Mouse (Mus musculus) heart, embryonic 16.5 days (tissue): ENCODE data around the gene Slc2a13. TPM values are rescaled to one million over a fixed set of nuclear protein-coding genes. Genes with fewer than 3 reads are reported as not detected.

Experiments used
- ATAC-seq: fragments of 200-750 bp; cut with Nextera tagmentation; replicated peaks from 2 replicates; pipeline ENCODE4 v1.8.0; 2017; ENCODE audit warnings: moderate number of reproducible peaks; ENCODE audit not compliant: insufficient read depth, low FRiP score; ENCODE audit errors: extremely low read depth
- H3K27ac ChIP-seq: fragments of 300-500 bp; sonication (generic); 2 replicates; pipeline ENCODE4 v1.5.1; 2014; ENCODE audit warnings: mild to moderate bottlenecking, low read length, control low read depth, moderate library complexity
- H3K27me3 ChIP-seq: fragments of 300-500 bp; sonication (generic); 2 replicates; pipeline ENCODE4 v1.6.1; 2014; ENCODE audit warnings: low read length, mixed read lengths; ENCODE audit not compliant: control insufficient read depth, insufficient read depth
- H3K36me3 ChIP-seq: fragments of 300-500 bp; sonication (generic); 2 replicates; pipeline ENCODE4 v1.6.1; 2014; ENCODE audit not compliant: control insufficient read depth, insufficient read depth
- H3K4me1 ChIP-seq: fragments of 300-500 bp; sonication (generic); 2 replicates; pipeline ENCODE4 v1.6.1; 2014; ENCODE audit warnings: low read length, mixed read lengths; ENCODE audit not compliant: control insufficient read depth, insufficient read depth
- H3K4me2 ChIP-seq: fragments of 300-500 bp; sonication (generic); 2 replicates; pipeline ENCODE4 v1.6.1; 2014; ENCODE audit warnings: low read depth, mild to moderate bottlenecking, control low read depth, low read length
- H3K4me3 ChIP-seq: fragments of 300-500 bp; sonication (generic); 2 replicates; pipeline ENCODE4 v1.5.1; 2014; ENCODE audit warnings: mild to moderate bottlenecking, control low read depth, low read length
- H3K9ac ChIP-seq: fragments of 300-500 bp; sonication (generic); 2 replicates; pipeline ENCODE4 v1.6.1; 2014; ENCODE audit warnings: low read length, control low read depth
- H3K9me3 ChIP-seq: fragments of 300-500 bp; sonication (generic); replicated peaks from 2 replicates; pipeline ENCODE4 v1.6.1; 2016; ENCODE audit warnings: low read length; ENCODE audit not compliant: control insufficient read depth
- WGBS: fragments of 180-500 bp; shearing (Covaris S2); extraction: QIAGEN DNeasy Blood & Tissue Kit; methylation state at CpG from one replicate; pipeline ENCODE4 v1.1.7; 2014; 5-methylcytosine and 5-hydroxymethylcytosine counted together
- polyA plus RNA-seq: library from polyadenylated mRNA; unstranded; fragments of >200 nt; fragmentation: Nextera tagmentation; extraction: Ambion mirVana; gene quantifications from 2 replicates; pipeline ENCODE4 v1.2.1, GENCODE M21; 2015

The Slc2a13 gene
- polyA plus RNA-seq, 1 experiment from 2014 or later = 1.1 TPM

GRCm38 (mm10) chr15:91374441-91374840 lies 198.6 kb downstream of the Slc2a13 start:
- Histone ChIP-seq H3K27ac (no peak overlapping the region), H3K36me3 (no peaks in the 10 kb centered on the region), H3K4me1 (no peaks in the 10 kb centered on the region), H3K9me3 (no peaks in the 10 kb centered on the region), H3K4me2 (no peak overlapping the region), H3K9ac (no peak overlapping the region), H3K4me3 (no peak overlapping the region), H3K27me3 (no peaks in the 10 kb centered on the region)
- no peak for ATAC-seq
- 59% methylated on average over 5 of the region's 5 CpGs for WGBS

GRCm38 (mm10) chr15:91373203-91373584 lies 199.9 kb downstream of the Slc2a13 start:
- ATAC-seq = no peak
- Histone ChIP-seq H3K9ac (no peak overlapping the region), H3K4me1 (no peaks in the 10 kb centered on the region), H3K36me3 (no peaks in the 10 kb centered on the region), H3K4me3 (no peak overlapping the region), H3K4me2 (no peak overlapping the region), H3K27ac (no peak overlapping the region), H3K27me3 (no peaks in the 10 kb centered on the region), H3K9me3 (no peaks in the 10 kb centered on the region)
- 61% methylated on average over 7 of the region's 7 CpGs for WGBS

- Histone ChIP-seq H3K4me1 (no peaks in the 10 kb centered on the region), H3K9ac (no peak overlapping the region), H3K9me3 (no peaks in the 10 kb centered on the region), H3K27ac (no peak overlapping the region), H3K4me2 (no peak overlapping the region), H3K27me3 (no peaks in the 10 kb centered on the region), H3K4me3 (no peak overlapping the region), H3K36me3 (no peaks in the 10 kb centered on the region)
- 81% methylated on average over 9 of the region's 9 CpGs for WGBS
- ATAC-seq = no peak
These were observed 200.4 kb downstream of the Slc2a13 start for GRCm38 (mm10) chr15:91372464-91373202.

GRCm38 (mm10) chr15:91371859-91372394 lies 201.1 kb downstream of the Slc2a13 start:
- no peaks in the 10 kb centered on the region for H3K9me3 ChIP-seq
- no peak overlapping the region for H3K27ac ChIP-seq
- WGBS = 66% methylated on average over 7 of the region's 7 CpGs
- H3K4me1 ChIP-seq = no peaks in the 10 kb centered on the region
- no peak overlapping the region for H3K4me2 ChIP-seq
- no peak overlapping the region for H3K4me3 ChIP-seq
- H3K9ac ChIP-seq = no peak overlapping the region
- ATAC-seq = no peak
- H3K36me3 ChIP-seq = no peaks in the 10 kb centered on the region
- H3K27me3 ChIP-seq = no peaks in the 10 kb centered on the region

- no peaks in the 10 kb centered on the region for H3K9me3 ChIP-seq
- H3K36me3 ChIP-seq = no peaks in the 10 kb centered on the region
- WGBS = 49% methylated on average over 11 of the region's 11 CpGs
These were observed 203.2 kb downstream of the Slc2a13 start for GRCm38 (mm10) chr15:91369736-91370449.

GRCm38 (mm10) chr15:91360495-91360894 lies 212.6 kb downstream of the Slc2a13 start:
- H3K27me3 ChIP-seq = no peaks in the 10 kb centered on the region
- no peak overlapping the region for H3K4me2 ChIP-seq
- H3K4me1 ChIP-seq = no peaks in the 10 kb centered on the region
- ATAC-seq = no peak
- no peak overlapping the region for H3K9ac ChIP-seq
- no peak overlapping the region for H3K4me3 ChIP-seq
- WGBS = 70% methylated on average over 2 of the region's 2 CpGs
- no peaks in the 10 kb centered on the region for H3K36me3 ChIP-seq
- H3K9me3 ChIP-seq = no peaks in the 10 kb centered on the region
- H3K27ac ChIP-seq = no peak overlapping the region

More at GRCm38 (mm10) chr15:91369736-91370449, 203.2 kb downstream of the Slc2a13 start:
- H3K27me3 ChIP-seq = no peaks in the 10 kb centered on the region
- H3K4me1 ChIP-seq = no peaks in the 10 kb centered on the region
- H3K4me2 ChIP-seq = no peak overlapping the region
- no peak overlapping the region for H3K4me3 ChIP-seq
- H3K9ac ChIP-seq = no peak overlapping the region
- H3K27ac ChIP-seq = no peak overlapping the region
- no peak for ATAC-seq

GRCm38 (mm10) chr15:91351006-91351405 lies 222.1 kb downstream of the Slc2a13 start:
- 78% methylated on average over 7 of the region's 7 CpGs for WGBS

GRCm38 (mm10) chr15:91338350-91338749 lies 234.7 kb downstream of the Slc2a13 start:
- ATAC-seq = no peak
- H3K27ac ChIP-seq = no peak overlapping the region

More at GRCm38 (mm10) chr15:91351006-91351405, 222.1 kb downstream of the Slc2a13 start:
- Histone ChIP-seq H3K27me3 (no peaks in the 10 kb centered on the region), H3K27ac (no peak overlapping the region), H3K4me1 (no peaks in the 10 kb centered on the region), H3K9me3 (no peaks in the 10 kb centered on the region), H3K9ac (no peak overlapping the region), H3K4me2 (no peak overlapping the region), H3K36me3 (no peaks in the 10 kb centered on the region), H3K4me3 (no peak overlapping the region)
- ATAC-seq = no peak

GRCm38 (mm10) chr15:91334416-91334900 lies 238.6 kb downstream of the Slc2a13 start:
- no peak for ATAC-seq
- Histone ChIP-seq H3K27me3 (no peaks in the 10 kb centered on the region), H3K27ac (no peak overlapping the region), H3K4me1 (no peaks in the 10 kb centered on the region), H3K36me3 (no peaks in the 10 kb centered on the region), H3K4me3 (no peak overlapping the region), H3K9ac (no peak overlapping the region), H3K9me3 (no peaks in the 10 kb centered on the region), H3K4me2 (no peak overlapping the region)
- 75% methylated on average over 6 of the region's 6 CpGs for WGBS

More at GRCm38 (mm10) chr15:91338350-91338749, 234.7 kb downstream of the Slc2a13 start:
- no peaks in the 10 kb centered on the region for H3K27me3 ChIP-seq
- no peak overlapping the region for H3K9ac ChIP-seq
- 89% methylated on average over 1 of the region's 1 CpGs for WGBS
- H3K9me3 ChIP-seq = no peaks in the 10 kb centered on the region
- H3K4me3 ChIP-seq = no peak overlapping the region
- no peaks in the 10 kb centered on the region for H3K4me1 ChIP-seq
- no peak overlapping the region for H3K4me2 ChIP-seq
- H3K36me3 ChIP-seq = no peaks in the 10 kb centered on the region
